Mouse (Mus musculus) cortical plate, adult 2 months (tissue): ENCODE results near the gene Ilvbl. TPM values are rescaled to one million over a fixed set of nuclear protein-coding genes. Genes with fewer than 3 reads are reported as not detected.
"Not testable (repeated sequence)": the region's sequence is repeated elsewhere in the genome, so short reads cannot be mapped to it uniquely, and the experiment has no call there.

Experiments used
- H3K27ac ChIP-seq: fragments of 200-500 bp; 2 replicates; pipeline ENCODE4 v1.5.1; 2012; ENCODE audit warnings: low read length, control low read depth, inconsistent platforms; ENCODE audit not compliant: insufficient read depth
- H3K4me1 ChIP-seq: fragments of 200-500 bp; 2 replicates; pipeline ENCODE4 v1.6.1; 2011; ENCODE audit warnings: low read length; ENCODE audit not compliant: control insufficient read depth, insufficient read depth
- H3K4me3 ChIP-seq: fragments of 200-500 bp; 2 replicates; pipeline ENCODE4 v1.5.1; 2011; ENCODE audit warnings: mild to moderate bottlenecking, low read length, control low read depth; ENCODE audit not compliant: insufficient read depth
- CTCF ChIP-seq: fragments of 200-500 bp; IDR thresholded peaks from 2 replicates; pipeline ENCODE4 v1.5.1; 2011; ENCODE audit warnings: mild to moderate bottlenecking, control low read depth, low read length; ENCODE audit not compliant: insufficient read depth; ENCODE audit errors: extremely low read depth
- POLR2A ChIP-seq: fragments of 200-500 bp; IDR thresholded peaks from 2 replicates; pipeline ENCODE4 v1.6.1; 2011; ENCODE audit warnings: mild to moderate bottlenecking, low read length, control low read depth; ENCODE audit not compliant: insufficient read depth; ENCODE audit errors: extremely low read depth
- polyA plus RNA-seq: library from polyadenylated mRNA; depleted of rRNA; stranded (reverse); fragments of >200 nt; gene quantifications from 2 replicates; pipeline ENCODE4 v1.2.3, GENCODE M21; 2012; rRNA removed

Gene Ilvbl
- polyA plus RNA-seq, 1 experiment = 41.1 TPM

- Histone ChIP-seq H3K4me3 (no peak overlapping the region), H3K27ac (no peak overlapping the region)
- TF ChIP-seq POLR2A = no peak
- TF ChIP-seq CTCF = no peak
Observed at GRCm38 (mm10) chr10:78607602-78608001, 33.5 kb downstream of the Ilvbl start.

GRCm38 (mm10) chr10:78617974-78618373 is 43.8 kb downstream of the Ilvbl start, which contains the start of gene Olfr1357:
Olfr1357 (minus strand) TSS chr10:78618074.
- H3K4me1 ChIP-seq = no peaks in the 10 kb centered on the region
- H3K4me3 ChIP-seq = no peak within 1 kb of the TSS
- no peak for TF ChIP-seq CTCF
- TF ChIP-seq POLR2A = no peak
- no peak within 1 kb of the TSS for H3K27ac ChIP-seq

More at GRCm38 (mm10) chr10:78607602-78608001, 33.5 kb downstream of the Ilvbl start:
- no peaks in the 10 kb centered on the region for H3K4me1 ChIP-seq

GRCm38 (mm10) chr10:78623143-78623542 is 49.0 kb downstream of the Ilvbl start:
- H3K4me1 ChIP-seq, H3K4me3 ChIP-seq, H3K27ac ChIP-seq: not testable (repeated sequence)

GRCm38 (mm10) chr10:78630194-78630593 is 56.0 kb downstream of the Ilvbl start:
- no peak overlapping the region for H3K27ac ChIP-seq
- no peaks in the 10 kb centered on the region for H3K4me1 ChIP-seq
- no peak overlapping the region for H3K4me3 ChIP-seq
- TF ChIP-seq CTCF (no peak), POLR2A (no peak)

GRCm38 (mm10) chr10:78632311-78632710 is 58.2 kb downstream of the Ilvbl start:
- Histone ChIP-seq H3K27ac (no peak overlapping the region), H3K4me3 (no peak overlapping the region), H3K4me1 (no peaks in the 10 kb centered on the region)
- TF ChIP-seq CTCF (peak; percentile 84), POLR2A (no peak)

Other genes starting within 250 kb of the Ilvbl start
- gene Agpat3, start 221.9 kb upstream of the Ilvbl start, polyA plus RNA-seq = 241 and 251 TPM in 2 replicates
- gene Rrp1, start 161.3 kb upstream of the Ilvbl start, polyA plus RNA-seq = 519 and 613 TPM in 2 replicates
- 69.3 and 78.3 TPM in 2 replicates for gene Cstb, start 148.7 kb upstream of the Ilvbl start, polyA plus RNA-seq
- gene Pdxk, start 109.4 kb upstream of the Ilvbl start, polyA plus RNA-seq = 76.7 and 77.7 TPM in 2 replicates
- not detected in 2 replicates for gene Olfr1358, start 56.9 kb upstream of the Ilvbl start, polyA plus RNA-seq
- 8.9 and 9.3 TPM in 2 replicates for gene Syde1, start 17.6 kb downstream of the Ilvbl start, polyA plus RNA-seq
- not detected in 2 replicates for gene Olfr1357, start 43.7 kb downstream of the Ilvbl start, polyA plus RNA-seq
- not detected in 2 replicates for gene Casp14, start 143.9 kb downstream of the Ilvbl start, polyA plus RNA-seq
- gene Ccdc105, start 178.7 kb downstream of the Ilvbl start, polyA plus RNA-seq = 0.19 TPM in 2 replicates
- gene Slc1a6, start 206.2 kb downstream of the Ilvbl start, polyA plus RNA-seq = 8.8 and 10.0 TPM in 2 replicates